Mouse (Mus musculus): ENCODE measurements around the gene Ngb. TPM values are rescaled to one million over a fixed set of nuclear protein-coding genes. Genes with fewer than 3 reads are reported as not detected.

Ngb gene
- total and polyA plus RNA-seq, 3 experiments: not detected

GRCm38 (mm10) chr12:87142156-87142555 is 39.8 kb upstream of the Ngb start:
- Histone ChIP-seq H3K4me1 (ENCODE audit: control insufficient read depth in 1 of 2, insufficient read depth in 2 of 2) (peaks cover 0 to 19% of the 10 kb centered on the region in 2 experiments; a peak in 2 of 4 replicates), H3K79me2 (replicated peaks; ENCODE audit: control insufficient read depth, extremely low read depth, insufficient read depth, poor library complexity, severe bottlenecking) (peaks cover 5% of the 10 kb centered on the region; the same call in 1 of the 2 replicates), H3K27me3 (replicated peaks) (no peaks in the 10 kb centered on the region), H3K9me3 (replicated peaks; ENCODE audit: low read length) (no peaks in the 10 kb centered on the region), H3K36me3 (replicated peaks in 1 of 2; ENCODE audit: control insufficient read depth in 1 of 2, insufficient read depth in 1 of 2, low read length in 1 of 2) (peaks cover 8 to 13% of the 10 kb centered on the region in 2 experiments), H3K4me2 (ENCODE audit: insufficient read depth, low read depth, poor library complexity, severe bottlenecking) (no peak overlapping the region), H3K9ac (ENCODE audit: insufficient read depth, low read depth) (no peak overlapping the region), H3K4me3 (replicated peaks in 1 of 3; ENCODE audit: low read depth in 2 of 3, low read length in 2 of 3, poor library complexity in 1 of 3) (no peak overlapping the region), H3K27ac (ENCODE audit: insufficient read depth, low read depth) (no peak overlapping the region)
- TF ChIP-seq CHD2 (IDR thresholded peaks at IDR 0.05; ENCODE audit: low read length) (no peak), MAFK (IDR thresholded peaks at IDR 0.05; ENCODE audit: insufficient replicate concordance, low read length) (no peak), MAX (IDR thresholded peaks at IDR 0.05; ENCODE audit: low read length) (no peak), BHLHE40 (IDR thresholded peaks at IDR 0.05; ENCODE audit: low read depth, low read length) (no peak), NELFE (IDR thresholded peaks at IDR 0.05; ENCODE audit: low read depth, low read length) (no peak), JUN (IDR thresholded peaks at IDR 0.05; ENCODE audit: insufficient read depth, low read depth, low read length) (no peak), SMC3 (IDR thresholded peaks at IDR 0.05; ENCODE audit: low read depth, low read length) (no peak), TBP (conservative IDR thresholded peaks at IDR 0.05; ENCODE audit: low read depth, low read length) (no peak)
- in situ Hi-C loops (cut with MboI; ENCODE audit: low pct_ligation_motif_present, low pct_unique_long_range_greater_than_20kb, low sequenced_read_pairs) (no loop called here), dilution Hi-C loops (cut with MboI; ENCODE audit: extremely low pct_ligation_motif_present, extremely low pct_unique_long_range_greater_than_20kb, low sequenced_read_pairs) (no loop called here)
- DNase-seq (ENCODE audit: extremely low read depth): no peak

DNA sequence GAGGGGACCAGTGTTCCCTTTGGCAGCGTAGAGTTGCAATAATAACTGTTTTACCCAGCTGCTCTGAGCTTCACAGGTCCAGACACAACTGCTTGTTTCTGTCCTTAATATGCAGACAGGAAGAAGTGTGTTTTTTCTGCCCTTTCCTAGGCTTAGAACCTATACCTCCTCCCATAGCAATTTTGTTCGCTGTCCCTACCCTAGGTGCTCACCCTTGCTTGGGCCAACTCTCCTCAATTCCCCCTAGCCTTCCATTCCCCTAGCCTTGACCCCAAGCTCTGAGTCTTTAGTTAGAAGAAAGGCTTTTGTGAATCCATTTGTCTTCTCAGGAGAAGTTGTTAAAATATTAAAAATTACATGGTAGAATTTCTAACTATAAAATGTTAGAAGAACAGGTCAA is 36.4 kb upstream of the Ngb start:
- no peak overlapping the region for H3K4me3 ChIP-seq (replicated peaks in 1 of 3; ENCODE audit: low read depth in 2 of 3, low read length in 2 of 3, poor library complexity in 1 of 3)
- H3K9me3 ChIP-seq (replicated peaks; ENCODE audit: low read length): no peaks in the 10 kb centered on the region
- peaks cover 0 to 3% of the 10 kb centered on the region in 2 experiments; a peak in 1 of 4 replicates for H3K4me1 ChIP-seq (ENCODE audit: control insufficient read depth in 1 of 2, insufficient read depth in 2 of 2)
- no peak overlapping the region for H3K27ac ChIP-seq (ENCODE audit: insufficient read depth, low read depth)
- no peaks in the 10 kb centered on the region for H3K27me3 ChIP-seq (replicated peaks)
- TF ChIP-seq ZKSCAN1 (IDR thresholded peaks at IDR 0.05; ENCODE audit: borderline replicate concordance, low read depth, low read length): no peak
- no peak for TF ChIP-seq ZNF384 (IDR thresholded peaks at IDR 0.05; ENCODE audit: low read depth, low read length)
- no peak for TF ChIP-seq JUN (IDR thresholded peaks at IDR 0.05; ENCODE audit: insufficient read depth, low read depth, low read length)
- no peak for TF ChIP-seq POLR2AphosphoS2 (IDR thresholded peaks at IDR 0.05; ENCODE audit: low read depth, low read length)
- TF ChIP-seq GABPA (IDR thresholded peaks at IDR 0.05; ENCODE audit: insufficient replicate concordance, low read depth, low read length): no peak
- no peak for TF ChIP-seq KAT2A (IDR thresholded peaks at IDR 0.05; ENCODE audit: insufficient replicate concordance, low read length)
- TF ChIP-seq CTCF (conservative IDR thresholded peaks at IDR 0.05 in 1 of 2, IDR thresholded peaks at IDR 0.05 in 1 of 2; ENCODE audit: low read depth in 2 of 2, low read length in 2 of 2): no peak
- no peak for TF ChIP-seq NRF1 (IDR thresholded peaks at IDR 0.05; ENCODE audit: low read depth, low read length)
- TF ChIP-seq RCOR1 (conservative IDR thresholded peaks at IDR 0.05; ENCODE audit: low read depth, low read length): no peak
- TF ChIP-seq EP300 (IDR thresholded peaks at IDR 0.05; ENCODE audit: low read length): no peak
- TF ChIP-seq USF2 (conservative IDR thresholded peaks at IDR 0.05; ENCODE audit: low read depth, low read length): no peak
- no peak for TF ChIP-seq MAX (IDR thresholded peaks at IDR 0.05; ENCODE audit: low read length)
- dilution Hi-C loops (cut with MboI; ENCODE audit: extremely low pct_ligation_motif_present, extremely low pct_unique_long_range_greater_than_20kb, low sequenced_read_pairs): no loop called here
- no peak overlapping the region for H3K9ac ChIP-seq (ENCODE audit: insufficient read depth, low read depth)
- H3K4me2 ChIP-seq (ENCODE audit: insufficient read depth, low read depth, poor library complexity, severe bottlenecking): no peak overlapping the region
- no peaks in the 10 kb centered on the region for H3K79me2 ChIP-seq (replicated peaks; ENCODE audit: control insufficient read depth, extremely low read depth, insufficient read depth, poor library complexity, severe bottlenecking)
- H3K36me3 ChIP-seq (replicated peaks in 1 of 2; ENCODE audit: control insufficient read depth in 1 of 2, insufficient read depth in 1 of 2, low read length in 1 of 2): peaks cover 8 to 31% of the 10 kb centered on the region in 2 experiments
- in situ Hi-C loops (cut with MboI; ENCODE audit: low pct_ligation_motif_present, low pct_unique_long_range_greater_than_20kb, low sequenced_read_pairs): no loop called here
- no peak for DNase-seq (ENCODE audit: extremely low read depth)

Data from CH12.LX (cell line).